Mouse (Mus musculus) thymus, postnatal 25 days (tissue): ENCODE data around the gene Vmn1r142.
"Not testable (repeated sequence)": the region's sequence is repeated elsewhere in the genome, so short reads cannot be mapped to it uniquely, and the experiment has no call there.

Source experiments
- DNase-seq: peaks from one replicate; pipeline ENCODE4 v3.0.0; 2022

Gene Vmn1r142

DNA sequence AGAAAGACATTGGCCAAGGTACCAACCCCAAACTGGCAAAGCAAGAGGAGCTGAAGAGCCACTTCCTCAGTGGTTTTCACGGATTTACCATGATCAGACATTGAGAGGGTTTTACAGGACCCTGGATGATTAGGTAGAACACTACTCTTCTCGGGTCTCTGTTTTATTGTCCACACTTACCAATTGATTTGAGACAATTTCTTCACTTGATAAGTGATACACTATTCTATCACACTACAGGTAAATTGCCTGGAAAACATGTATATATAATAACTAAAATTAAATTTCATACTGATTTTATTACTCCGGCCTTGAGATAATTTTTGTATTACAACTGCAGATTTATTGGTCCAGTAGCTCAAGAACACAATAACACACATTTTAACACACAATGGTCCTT lies at the start of gene Vmn1r142:
TSS of gene Vmn1r142 (minus strand) at position 101 of the 400 bp plus-strand sequence.
- DNase-seq = not testable (repeated sequence)

DNA sequence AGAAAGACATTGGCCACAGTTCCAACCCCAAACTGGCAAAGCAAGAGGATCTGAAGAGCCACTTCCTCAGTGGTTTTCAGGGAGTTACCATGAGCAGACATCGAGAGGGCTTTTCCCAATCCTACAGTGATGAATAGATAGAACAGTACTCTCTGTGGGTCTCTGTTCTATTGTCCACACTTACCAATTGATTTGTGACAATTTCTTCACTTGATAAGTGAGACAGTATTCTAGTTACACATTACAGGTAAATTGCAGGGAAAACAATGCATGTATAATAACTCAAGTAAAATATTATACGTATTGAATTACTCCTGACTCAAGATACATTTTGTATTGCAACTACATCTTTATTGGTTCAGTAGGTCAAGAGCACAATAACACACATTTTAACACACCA lies 37.3 kb upstream of the Vmn1r142 start, which contains the start of gene Gm8653:
TSS of gene Gm8653 (minus strand) at position 101 of the 400 bp plus-strand sequence.
- not testable (repeated sequence) for DNase-seq

GRCm38 (mm10) chr7:22189077-22189476 lies 25.2 kb upstream of the Vmn1r142 start, which contains the start of gene Vmn1r143:
Gene Vmn1r143 (plus strand): TSS chr7:22189377.
- not testable (repeated sequence) for DNase-seq

- DNase-seq = not testable (repeated sequence)
These were observed 29.2 kb downstream of the Vmn1r142 start, which contains the start of gene Gm10666 for GRCm38 (mm10) chr7:22134641-22135040. Gene Gm10666 (minus strand): TSS chr7:22134741.

- DNase-seq = not testable (repeated sequence)
These were observed 45.7 kb downstream of the Vmn1r142 start, which contains the start of gene Gm16451 for GRCm38 (mm10) chr7:22118145-22118544. Gene Gm16451 (minus strand): TSS chr7:22118245.
